Mouse (Mus musculus) layer of hippocampus, adult 8-10 months (tissue): ENCODE results near the gene Plekha5. TPM values are rescaled to one million over a fixed set of nuclear protein-coding genes. Genes with fewer than 3 reads are reported as not detected.
"Not testable (repeated sequence)": the region's sequence is repeated elsewhere in the genome, so short reads cannot be mapped to it uniquely, and the experiment has no call there.

ENCODE experiments used
- DNase-seq, 2 experiments: peaks; one replicate each; pipeline ENCODE4 v3.0.0; 2022; ENCODE audit warnings: low spot score in 2 of 2
- total RNA-seq, 4 experiments: library from RNA; stranded (reverse); gene quantifications; 2 replicates each; pipeline ENCODE4 v1.2.4; 2022

Gene Plekha5
- total RNA-seq, 4 experiments from 2014 or later: 92.0 to 111 (median 99.5) TPM

DNA sequence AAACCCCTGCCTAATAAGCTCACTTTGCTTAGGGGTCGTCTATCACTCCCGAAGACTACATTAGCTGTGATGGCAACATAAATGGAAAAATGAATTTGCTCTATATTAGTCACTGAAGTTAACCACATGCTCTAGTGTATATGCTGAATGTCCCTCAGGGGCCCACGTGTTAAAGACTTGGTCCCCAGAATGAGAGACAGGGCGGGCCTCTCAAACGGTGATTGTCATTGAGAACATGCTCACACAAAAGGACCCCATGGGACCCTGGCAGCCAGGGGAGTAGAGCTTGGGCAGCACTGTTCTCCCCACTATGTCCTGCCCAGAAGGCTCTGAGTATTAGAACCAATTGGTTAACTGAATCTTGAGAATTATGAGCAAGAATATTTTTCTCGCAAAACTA is 97.1 kb downstream of the Plekha5 start:
- no peak for DNase-seq

GRCm38 (mm10) chr6:140521832-140522231 is 98.0 kb downstream of the Plekha5 start:
- no peak for DNase-seq

DNA sequence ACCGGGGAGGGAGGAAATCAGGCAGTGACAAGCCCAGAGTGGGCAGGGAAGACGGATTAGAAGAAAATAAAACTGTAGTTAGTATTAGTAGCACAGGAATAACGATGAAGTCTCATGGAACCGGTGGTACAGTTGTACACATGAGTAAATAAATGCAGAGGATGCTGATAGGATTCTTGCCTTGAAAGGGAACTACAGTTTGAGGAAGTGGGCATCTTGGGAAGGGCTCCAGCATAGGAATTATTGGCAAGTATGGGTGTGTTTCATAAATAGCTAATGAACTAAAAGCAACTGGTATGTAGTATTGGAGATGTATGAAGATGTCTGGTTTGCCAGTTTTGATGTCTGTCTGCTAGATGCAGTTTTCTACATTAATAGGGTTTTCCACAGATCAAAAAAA is 99.7 kb downstream of the Plekha5 start:
- no peak for DNase-seq

- DNase-seq: no peak
Observed at GRCm38 (mm10) chr6:140528414-140528813, 104.6 kb downstream of the Plekha5 start.

GRCm38 (mm10) chr6:140532858-140533257 is 109.0 kb downstream of the Plekha5 start:
- DNase-seq: not testable (repeated sequence)

DNA sequence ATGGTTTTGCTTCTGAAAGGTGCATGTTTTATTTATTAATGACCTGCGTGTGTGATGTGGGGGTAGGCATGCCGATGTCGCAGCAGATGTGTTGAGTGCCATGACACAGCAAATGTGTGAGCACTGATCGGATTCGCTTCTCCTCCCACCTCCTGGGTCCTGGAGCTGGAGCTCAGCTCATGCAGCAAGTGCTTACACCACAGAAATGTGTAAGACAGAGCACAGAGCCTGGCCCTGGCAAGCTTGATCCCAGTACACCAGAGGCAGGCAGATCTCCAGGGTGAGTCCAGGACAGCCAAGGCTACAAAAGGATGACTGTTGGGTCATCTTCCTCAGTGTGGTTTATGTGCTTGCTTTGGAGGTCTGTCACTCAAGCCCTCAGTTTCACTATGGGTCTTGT is 109.8 kb downstream of the Plekha5 start:
- DNase-seq: no peak

- no peak for DNase-seq
Observed at GRCm38 (mm10) chr6:140535504-140535903, 111.7 kb downstream of the Plekha5 start.

GRCm38 (mm10) chr6:140541919-140542318 is 118.1 kb downstream of the Plekha5 start:
- DNase-seq: no peak

GRCm38 (mm10) chr6:140543005-140543794 is 119.3 kb downstream of the Plekha5 start:
- DNase-seq: no peak

DNA sequence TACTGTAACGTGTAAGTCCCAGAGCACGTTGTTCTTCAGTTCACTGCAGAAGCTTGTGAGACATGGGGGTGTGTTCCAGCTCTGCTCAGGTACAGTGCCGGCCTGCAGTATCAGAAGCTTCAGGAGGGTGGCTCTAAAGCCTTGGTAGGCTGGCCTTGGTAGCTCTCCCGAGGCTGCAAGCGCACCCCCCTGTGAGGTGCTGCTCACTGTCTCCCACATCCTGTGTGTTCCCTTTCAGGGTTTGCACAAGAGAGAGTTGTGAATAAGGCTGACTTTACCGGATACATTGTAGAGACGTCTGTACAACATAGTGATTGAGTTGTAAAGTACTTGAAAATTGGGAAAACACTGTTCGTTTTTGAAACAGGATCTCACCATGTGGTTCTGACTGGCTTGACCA is 122.2 kb downstream of the Plekha5 start:
- DNase-seq: no peak

GRCm38 (mm10) chr6:140546648-140547201 is 122.9 kb downstream of the Plekha5 start:
- no peak for DNase-seq

GRCm38 (mm10) chr6:140547203-140547944 is 123.5 kb downstream of the Plekha5 start:
- no peak for DNase-seq

DNA sequence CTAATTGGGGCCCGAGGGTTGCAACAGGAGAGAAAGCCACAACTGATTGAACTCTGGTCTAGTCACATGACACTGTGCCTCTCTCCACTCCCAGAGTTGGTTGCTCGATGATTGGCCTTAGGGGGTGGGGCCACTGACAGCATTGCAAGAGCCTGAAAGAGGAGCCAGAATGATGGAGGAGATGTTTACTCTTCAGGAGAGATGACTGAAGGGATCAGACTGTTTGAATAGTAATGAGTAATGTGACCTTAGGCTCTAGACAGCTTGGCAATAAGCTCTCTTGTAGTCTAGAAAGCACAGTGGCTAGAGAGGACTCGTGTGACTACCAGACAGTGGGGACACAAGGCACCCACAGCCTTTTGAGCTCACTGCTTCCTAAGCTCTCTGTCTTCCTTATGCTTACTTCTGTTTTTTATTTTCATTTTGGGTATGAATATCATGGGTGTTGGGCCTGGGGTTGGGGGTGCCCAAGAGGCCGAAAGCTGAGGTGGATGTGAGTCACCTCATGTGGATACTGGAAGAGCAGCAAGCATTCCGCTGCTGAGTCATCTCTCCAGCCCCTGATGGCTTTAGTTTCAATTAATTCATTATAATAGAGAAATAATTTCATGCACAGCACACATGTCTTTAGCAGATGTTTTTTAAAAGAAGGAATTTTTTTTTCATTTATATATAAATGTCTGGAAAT is 124.4 kb downstream of the Plekha5 start:
- DNase-seq: no peak

DNA sequence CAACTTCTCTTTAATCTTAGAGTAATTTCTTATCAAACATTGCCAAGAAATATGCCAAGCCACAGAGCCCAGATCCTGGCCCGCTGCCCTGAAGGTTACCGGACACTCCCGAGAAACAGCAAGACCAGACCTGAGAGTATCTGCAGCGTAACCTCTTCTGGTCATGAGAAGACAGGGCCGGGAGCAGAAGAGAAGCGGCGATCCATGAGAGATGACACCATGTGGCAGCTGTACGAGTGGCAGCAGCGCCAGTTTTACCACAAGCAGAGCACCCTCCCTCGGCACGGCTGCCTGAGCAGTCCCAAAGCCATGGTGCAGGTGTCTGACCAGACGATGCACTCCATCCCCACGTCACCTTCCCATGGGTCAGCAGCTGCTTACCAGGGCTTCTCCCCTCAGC is 126.9 kb downstream of the Plekha5 start:
- no peak for DNase-seq

DNA sequence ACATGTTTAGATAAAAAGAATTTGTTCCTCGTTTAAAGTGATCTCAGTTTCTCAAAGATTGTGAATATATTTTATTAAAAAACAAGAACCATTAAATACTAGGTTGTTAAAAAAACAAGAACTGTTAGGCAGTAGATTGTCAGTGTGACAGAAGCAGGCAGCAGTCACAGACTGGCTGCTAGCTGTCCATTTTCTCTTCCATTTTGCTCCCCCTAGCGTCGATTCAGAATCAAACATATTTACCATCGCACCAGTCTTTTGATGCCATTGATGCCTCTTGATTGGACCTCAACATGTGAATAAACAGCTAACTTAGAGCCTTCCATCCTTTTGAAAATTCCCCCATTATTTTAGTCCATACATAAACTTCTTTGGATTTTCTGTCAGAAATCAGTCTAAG is 130.4 kb downstream of the Plekha5 start:
- no peak for DNase-seq

DNA sequence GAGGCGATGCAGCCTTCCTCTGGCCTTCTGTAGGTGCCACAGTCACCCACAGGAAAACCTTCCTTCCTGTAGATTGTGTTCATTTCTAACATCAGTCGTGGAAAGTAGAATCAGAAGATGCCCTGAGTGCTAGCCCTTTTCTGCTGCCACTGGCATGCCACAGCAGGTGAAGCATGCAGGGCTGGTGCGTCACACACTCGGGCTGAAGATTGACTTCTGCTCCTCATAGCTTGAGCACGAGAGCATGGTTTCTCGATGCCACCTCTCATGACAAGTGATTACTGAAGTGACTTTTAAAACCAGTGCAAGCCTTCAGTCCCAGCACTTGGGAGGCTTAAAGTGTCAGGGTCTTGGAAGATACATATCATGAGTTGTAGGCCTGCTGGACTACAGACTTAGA is 135.6 kb downstream of the Plekha5 start:
- no peak for DNase-seq

GRCm38 (mm10) chr6:140561151-140561916 is 137.5 kb downstream of the Plekha5 start:
- DNase-seq: no peak

DNA sequence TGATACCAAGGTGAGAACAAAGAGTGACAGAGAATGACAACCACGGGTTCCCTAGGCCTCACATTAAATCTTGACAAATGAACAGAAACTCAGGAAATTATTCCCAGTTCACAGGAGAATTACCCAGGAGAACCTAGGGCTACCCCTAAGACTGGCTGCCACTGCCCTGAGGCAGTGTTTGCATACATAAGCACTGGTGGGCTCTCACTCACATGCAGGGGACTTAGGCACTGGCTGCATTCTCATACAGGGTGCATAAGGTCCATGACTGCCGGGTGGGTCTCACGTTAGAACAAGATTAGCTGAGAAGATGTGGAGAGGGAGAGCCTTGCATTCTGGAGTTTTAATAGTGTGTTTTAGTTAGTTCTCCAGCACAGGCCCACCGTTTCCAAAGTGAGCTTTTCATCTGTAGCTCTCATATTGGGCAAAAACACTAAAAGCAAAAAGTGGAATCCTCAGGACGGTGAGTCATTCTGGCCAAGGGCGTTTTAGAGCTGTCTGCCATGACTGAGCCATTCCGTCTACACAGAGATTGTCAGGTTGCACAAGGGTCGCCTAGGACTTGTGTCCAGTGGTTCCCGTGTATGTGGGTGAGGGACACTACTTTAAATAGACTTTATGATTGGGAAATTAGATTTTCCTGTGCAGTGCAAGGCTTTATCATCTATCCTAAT is 138.2 kb downstream of the Plekha5 start:
- no peak for DNase-seq

DNA sequence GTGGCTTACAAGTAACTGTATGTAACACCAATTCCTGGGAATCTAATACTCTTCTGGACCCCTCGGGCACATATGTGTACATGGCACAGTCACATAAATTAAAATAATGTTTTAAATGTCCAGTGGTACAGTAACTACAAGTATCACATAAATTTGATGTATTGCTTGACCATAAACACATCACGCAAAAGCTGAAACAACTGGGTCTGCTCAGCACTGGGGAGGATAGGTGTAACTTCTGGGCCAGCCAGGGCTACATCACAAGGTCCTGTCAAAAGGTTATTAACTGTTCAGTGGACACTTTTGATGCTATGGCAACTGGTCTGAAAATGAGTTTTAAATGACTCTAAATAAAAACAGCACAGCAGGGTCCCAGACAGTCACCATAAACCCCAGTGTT is 143.3 kb downstream of the Plekha5 start:
- no peak for DNase-seq

DNA sequence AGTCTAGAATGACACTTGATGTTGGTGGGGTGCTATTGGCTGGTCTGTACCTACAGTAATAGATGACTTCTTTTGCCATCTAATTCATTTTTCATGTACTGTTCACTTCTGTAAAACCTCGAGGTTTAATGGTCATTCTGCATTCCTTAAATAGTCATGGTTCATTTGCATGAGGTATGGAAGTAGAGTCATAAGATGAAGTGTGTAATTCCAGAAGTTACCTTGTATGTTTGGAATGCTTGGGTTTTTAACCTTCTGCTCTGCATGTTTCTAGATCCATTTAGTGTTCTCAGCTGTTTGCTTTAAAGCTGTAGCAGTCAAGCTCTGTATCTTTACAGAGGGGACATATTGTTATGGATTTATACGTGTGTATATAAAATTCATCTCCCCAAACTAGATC is 144.0 kb downstream of the Plekha5 start:
- no peak for DNase-seq

DNA sequence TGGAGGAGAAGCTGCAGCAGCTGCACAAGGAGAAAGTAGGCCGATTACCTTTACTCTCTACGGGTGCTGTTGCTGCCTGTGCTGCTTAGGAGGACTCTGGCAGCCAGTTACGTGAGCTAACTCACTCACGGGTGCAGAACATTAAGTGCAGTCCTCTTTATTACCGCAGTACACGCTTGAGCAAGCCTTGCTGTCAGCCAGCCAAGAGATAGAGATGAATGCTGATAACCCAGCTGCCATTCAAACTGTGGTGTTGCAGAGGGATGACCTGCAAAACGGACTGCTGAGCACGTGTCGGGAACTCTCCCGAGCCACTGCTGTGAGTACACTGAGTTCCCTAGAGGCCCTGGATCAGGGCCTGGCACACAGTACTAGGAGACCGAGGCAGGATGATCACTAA is 146.3 kb downstream of the Plekha5 start:
- no peak for DNase-seq
